Mouse (Mus musculus) embryo, embryonic 11.5 days (tissue): Measurements from ENCODE around the gene Ell.

ENCODE experiments used
- DNase-seq: peaks from one replicate; pipeline ENCODE4 v3.0.0-alpha.2; 2012; ENCODE audit warnings: low read depth, low spot score

The Ell gene

DNA sequence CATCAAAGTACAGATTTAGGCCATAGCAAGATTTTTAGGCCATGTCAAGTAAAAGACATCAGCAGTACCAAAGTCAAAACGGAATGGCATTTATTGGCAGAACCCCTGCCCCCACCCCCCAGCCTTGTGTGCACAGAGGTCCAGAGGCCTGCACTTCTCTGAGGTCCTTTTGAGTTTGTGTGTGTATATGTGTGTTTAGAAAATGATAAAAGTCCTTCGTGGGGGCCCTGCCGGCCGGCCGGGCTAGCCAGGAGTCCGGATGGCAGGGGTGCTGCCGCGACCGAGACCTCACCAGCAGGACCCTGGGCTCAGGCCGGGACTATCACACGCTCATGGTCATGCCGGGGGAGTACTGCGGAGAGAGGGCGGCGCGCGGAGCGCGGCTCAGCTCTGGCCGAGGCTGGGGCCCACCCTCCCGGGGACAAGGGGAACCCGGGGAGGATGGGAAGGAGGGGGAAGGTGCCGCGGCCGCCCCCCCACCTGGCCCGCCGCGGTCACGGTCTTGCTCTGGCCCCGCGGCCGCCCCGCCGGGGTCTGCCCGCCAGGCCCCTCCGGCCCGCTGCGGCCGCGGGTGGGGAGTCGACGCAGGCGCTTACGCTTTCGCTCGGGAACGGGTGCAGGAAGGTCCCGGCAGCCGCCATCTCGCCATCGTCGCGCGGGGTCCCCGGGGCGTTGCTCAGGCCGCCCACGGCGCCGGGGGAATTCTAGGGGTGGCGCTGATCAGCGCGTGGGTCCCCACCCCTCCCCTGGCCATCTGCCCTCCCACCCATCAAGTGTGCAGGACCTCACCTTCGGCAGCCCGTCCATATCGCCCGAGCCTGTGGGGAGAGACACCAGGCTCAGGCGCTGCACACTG, 58.4 kb downstream of the Ell start:
- no peak for DNase-seq

- DNase-seq: no peak
Measured at GRCm38 (mm10) chr8:70598283-70598682, 59.0 kb downstream of the Ell start.

GRCm38 (mm10) chr8:70598722-70599121, 59.5 kb downstream of the Ell start:
- DNase-seq: no peak

- no peak for DNase-seq
Measured at GRCm38 (mm10) chr8:70599507-70600290, 60.4 kb downstream of the Ell start.

DNA sequence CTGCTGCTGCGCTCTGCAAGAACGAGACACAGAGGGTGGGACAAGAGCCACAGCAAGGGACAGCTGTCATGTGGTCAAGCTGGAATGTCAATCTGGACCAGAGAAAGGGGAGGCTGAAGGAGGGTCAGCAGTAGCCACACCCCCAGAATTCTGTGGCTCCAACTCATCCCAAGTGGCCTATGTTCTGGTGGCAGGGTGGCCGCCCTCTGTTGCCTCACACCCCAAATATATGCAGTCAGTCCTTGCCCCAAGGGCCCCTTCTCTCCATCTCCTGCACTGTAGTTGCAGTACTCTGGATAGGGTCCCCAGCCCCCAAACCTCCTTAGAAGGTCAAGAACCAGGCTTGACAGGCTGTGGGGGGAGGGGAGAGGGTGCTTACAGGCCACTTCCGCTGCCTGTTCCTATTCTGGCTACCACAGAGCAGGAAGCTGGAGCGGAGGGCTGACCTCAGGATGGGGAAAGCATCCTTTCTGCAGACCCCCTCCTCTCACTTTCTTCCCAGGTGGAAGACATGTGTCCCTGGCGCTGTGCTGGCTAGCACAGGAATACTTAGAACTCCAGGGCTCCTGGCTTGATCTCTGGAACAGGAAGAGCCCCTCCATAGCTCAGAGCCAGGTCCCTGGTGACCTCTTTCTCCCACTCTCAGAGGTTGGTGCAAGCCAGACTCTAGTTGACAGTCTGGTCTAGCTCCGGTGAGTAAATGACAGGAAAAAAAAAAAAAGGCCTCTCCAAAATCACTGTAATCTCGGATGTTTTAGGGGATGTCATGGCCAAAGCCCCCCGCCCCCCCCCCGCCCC, 61.4 kb downstream of the Ell start:
- DNase-seq: no peak

DNA sequence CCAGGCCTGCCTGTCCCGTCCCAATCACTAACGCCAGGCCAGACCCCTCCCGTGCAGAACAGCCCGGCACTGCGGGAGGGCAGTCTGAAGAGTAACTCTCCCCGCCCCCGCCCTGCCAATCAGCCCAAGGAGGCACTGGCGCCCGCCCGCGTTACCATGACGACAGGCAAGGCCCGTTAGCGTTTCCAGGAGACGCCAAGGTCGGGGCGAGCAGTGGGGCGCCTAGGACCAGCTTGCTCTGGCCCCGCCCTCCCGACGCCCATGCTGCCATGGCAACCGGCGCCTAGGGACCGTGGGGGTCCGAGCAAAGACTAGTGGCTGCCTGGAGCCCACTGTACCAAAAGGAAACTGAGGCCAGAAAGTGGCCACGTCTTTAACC, 62.0 kb downstream of the Ell start:
- DNase-seq: peak; percentile 92

DNA sequence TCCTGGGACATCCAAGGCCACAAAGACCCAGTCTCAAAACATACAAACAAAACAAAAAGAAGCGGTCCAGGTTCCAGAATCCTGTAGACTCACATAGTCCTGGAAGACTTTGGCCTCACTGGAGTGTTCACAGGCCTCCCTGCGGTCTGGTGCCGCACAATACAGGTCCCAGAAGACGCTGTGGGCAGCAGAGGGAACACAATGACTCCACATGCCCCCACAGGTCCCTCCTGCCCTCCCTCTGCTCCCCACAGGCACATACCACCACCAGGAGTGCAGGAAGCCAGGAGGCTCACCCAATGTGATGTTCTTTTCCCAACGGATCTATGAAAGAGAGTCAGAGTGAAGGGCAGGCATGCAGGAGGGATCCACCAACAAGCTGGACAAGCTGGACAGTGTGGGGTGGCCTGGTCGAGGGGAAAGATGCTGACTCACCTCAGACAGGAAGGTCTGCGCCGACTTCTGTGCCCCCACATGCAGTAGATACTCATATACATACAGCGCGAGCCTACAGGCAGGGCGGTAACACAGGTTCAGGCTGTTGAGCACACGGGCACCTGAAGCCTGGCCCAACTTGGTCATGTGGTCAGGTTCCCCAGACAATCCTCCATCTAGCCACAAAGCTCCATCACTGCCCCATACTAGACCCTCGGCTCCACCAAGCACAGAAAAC, 63.0 kb downstream of the Ell start:
- DNase-seq: no peak

DNA sequence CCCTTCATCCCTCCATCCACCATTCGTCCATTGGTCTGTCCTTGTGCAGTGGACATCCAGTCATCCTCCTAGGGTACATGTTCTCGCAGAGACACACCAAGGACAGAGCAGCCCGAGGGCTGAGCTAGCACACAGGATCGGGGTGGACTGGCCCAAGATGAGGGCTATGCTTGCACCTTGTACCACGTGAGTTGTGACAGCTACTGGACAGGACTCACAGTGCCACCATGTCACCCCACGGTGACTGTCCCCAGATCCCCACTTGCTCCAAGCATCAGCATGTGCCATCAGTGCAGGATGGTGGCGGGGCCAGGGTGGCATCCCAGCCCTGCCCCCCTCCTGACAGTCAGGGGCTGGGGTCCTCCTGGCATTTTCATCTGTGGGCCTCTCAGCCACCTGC, 65.3 kb downstream of the Ell start:
- DNase-seq: no peak

DNA sequence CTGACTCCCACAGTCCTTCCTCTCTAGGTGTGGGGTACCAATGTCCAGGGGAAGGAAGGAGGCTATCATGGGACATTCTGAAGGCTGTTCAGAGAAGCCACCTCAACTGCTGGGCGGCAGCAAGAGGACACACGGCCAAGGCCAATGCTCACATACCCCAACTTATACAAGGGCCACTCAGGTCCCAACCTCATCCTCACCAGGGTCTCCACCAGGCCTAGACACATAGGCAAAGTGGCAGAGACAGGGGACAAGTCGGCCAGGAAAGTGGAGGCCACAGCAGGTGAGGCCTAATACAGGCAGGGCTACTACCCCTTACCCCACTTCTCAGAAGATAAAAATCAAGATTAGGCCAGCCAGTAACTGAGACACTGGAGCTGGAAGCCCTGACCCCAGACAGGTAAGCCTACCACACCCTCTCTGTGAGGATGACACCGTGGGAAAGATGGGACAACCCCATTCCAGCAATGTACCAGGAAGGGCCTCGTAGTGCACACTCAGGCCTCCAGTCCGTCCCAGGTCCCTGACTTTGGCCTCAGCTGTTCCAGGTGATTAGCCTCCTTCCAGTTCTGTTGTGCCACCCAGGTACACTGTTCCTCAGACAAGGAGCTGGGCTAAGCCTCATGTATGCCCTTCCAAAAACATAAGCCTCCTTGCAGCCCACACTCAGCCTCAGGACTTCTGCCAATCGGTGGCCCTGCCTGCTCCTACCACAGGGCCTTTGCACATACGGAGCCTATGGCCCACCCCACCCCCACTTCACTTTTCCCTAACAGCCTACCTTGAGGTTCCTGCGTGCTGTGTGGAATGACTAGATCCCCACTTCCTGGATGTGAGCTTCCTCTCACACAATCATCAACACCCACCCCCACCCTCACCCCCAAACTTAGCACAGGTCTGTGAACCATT, 66.9 kb downstream of the Ell start:
- DNase-seq: no peak

DNA sequence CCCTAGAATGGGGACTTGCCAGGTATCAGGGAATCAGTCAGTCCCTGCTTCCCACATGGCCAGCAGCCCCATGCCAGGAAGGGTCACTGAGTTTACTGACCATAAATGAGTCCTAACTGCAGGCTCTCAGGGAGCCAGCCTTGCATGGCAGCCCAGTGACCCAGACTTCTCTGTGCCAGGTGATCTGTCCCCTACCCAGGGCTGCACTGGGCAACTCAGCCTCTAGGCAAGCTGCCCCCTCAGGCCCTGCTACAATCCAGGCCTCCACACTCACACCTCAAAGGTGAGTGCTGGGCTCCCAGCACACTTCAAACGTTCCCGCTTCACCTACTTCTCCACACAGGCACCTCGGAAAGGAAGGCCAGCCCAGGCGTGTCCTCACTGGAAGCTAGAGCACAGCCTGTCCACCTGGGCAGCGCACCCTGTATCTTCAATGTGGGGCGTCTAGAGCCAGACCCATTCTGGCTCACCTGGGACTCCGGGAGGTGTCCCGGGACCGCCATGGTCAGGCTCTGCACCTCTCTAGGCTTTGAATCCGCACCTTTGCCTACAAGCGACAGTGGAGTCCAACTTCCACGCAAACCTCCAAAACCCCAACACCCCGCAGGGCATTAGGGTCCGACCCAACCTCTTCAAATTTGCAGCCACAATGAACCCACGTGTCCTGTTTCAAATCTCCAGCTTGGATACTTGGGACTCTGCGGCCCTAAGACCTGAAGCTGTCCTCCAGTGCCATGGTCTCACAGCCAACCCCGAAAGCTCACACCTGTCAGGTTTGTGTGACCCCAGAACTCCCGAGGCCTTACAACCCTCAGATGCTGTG, 67.7 kb downstream of the Ell start:
- no peak for DNase-seq

- DNase-seq: no peak
Measured at GRCm38 (mm10) chr8:70607603-70607897, 68.3 kb downstream of the Ell start.

GRCm38 (mm10) chr8:70607898-70608748, 68.9 kb downstream of the Ell start:
- no peak for DNase-seq

GRCm38 (mm10) chr8:70608749-70609367, 69.6 kb downstream of the Ell start, which contains the start of gene Ssbp4:
TSS of gene Ssbp4 (minus strand) at chr8:70608872.
- DNase-seq: no peak

DNA sequence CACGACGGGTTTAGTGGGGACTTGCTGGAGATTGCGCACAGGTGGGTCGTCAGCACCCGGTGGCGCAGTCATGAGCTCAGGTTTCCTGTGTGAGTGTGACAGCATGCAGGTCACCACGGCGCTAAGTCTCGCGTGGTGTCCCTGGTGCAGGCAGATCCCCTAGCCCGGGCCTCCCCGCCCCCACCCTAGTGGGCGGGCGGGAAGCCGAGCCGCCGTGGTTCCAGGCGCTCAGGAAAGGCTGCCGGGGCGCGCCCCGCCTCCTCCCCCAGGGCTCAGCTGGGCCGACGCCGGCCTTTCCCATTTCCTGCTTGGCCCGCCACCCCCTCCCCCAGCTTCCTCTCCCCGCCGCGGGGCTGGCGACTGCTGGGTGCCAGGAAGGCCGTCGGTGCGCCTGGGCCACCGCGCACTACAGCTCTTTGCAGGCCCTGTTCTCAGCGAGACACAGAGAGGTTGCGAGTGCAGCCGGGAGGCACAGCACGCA, 70.2 kb downstream of the Ell start:
- peak; percentile 82 for DNase-seq

GRCm38 (mm10) chr8:70609849-70610795, 70.9 kb downstream of the Ell start:
- DNase-seq: peak; percentile 89

- no peak for DNase-seq
Measured at GRCm38 (mm10) chr8:70610796-70611771, 71.8 kb downstream of the Ell start.
